Mouse (Mus musculus): ENCODE results near the gene Samsn1. TPM values are rescaled to one million over a fixed set of nuclear protein-coding genes. Genes with fewer than 3 reads are reported as not detected.

Gene Samsn1
- polyA plus RNA-seq (2016; fragmentation: Nextera tagmentation; extraction: Ambion mirVana): 0.75 and 1.7 TPM in 2 replicates

DNA sequence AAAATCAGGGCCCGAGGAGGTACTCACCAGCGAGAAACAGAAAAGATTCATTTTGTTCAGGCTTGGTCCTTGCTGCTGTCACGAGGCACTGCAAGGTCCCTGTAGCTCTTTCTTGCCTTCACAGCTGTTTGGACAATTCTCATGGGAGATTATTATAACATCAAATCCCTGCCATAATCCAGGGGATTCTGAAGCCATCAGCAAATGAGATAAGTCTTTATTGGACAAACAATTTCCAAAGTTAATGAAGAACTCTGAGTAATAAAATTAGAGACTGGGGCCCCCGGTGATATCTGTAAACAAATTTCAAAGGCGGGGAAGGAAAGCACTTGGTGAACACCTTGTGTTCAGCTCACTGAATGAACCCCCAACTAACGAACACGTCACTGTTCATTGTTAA is at the start of gene Samsn1:
Samsn1 (minus strand) TSS at position 101 of the 400 bp plus-strand sequence.
- Histone ChIP-seq H3K4me3 (no peak within 1 kb of the TSS), H3K27ac (no peak within 1 kb of the TSS), H3K27me3 (ENCODE audit: insufficient read depth, poor library complexity, severe bottlenecking) (no peaks in the 10 kb centered on the region), H3K36me3 (no peaks in the 10 kb centered on the region), H3K9me3 (no peaks in the 10 kb centered on the region), H3K4me1 (replicated peaks) (no peaks in the 10 kb centered on the region)
- 84% methylated on average over 7 of the region's 7 CpGs for WGBS
- no peak for DNase-seq (ENCODE audit: low spot score)

DNA sequence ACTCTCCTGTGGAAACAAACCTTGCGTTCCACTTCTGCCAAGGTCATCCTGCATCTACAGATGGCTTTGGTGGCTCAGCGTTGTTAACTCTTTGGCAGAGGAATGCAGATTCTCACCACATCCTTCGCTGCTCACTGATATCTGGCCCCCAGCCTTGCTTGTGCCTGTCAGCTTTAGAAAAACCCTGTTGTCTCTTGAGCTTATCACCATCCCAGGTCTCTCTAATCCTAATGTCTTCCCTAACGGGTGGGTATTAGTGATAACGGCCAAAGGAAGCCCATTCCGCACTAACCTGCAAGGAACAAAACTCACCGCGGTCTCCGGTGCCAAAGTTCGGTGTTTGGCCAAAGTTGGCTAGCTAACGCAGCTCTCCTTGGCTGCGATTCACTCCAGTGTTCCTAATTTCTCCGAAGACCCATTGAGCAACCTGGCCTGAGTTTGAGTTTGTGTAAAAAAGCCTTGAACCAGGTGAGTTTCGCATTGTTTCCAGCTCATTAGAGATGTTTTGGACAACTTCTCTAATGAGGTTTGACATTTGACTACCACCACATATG is 44.1 kb upstream of the Samsn1 start:
- no peaks in the 10 kb centered on the region for H3K27me3 ChIP-seq (ENCODE audit: insufficient read depth, poor library complexity, severe bottlenecking)
- no peak for DNase-seq (ENCODE audit: low spot score)

DNA sequence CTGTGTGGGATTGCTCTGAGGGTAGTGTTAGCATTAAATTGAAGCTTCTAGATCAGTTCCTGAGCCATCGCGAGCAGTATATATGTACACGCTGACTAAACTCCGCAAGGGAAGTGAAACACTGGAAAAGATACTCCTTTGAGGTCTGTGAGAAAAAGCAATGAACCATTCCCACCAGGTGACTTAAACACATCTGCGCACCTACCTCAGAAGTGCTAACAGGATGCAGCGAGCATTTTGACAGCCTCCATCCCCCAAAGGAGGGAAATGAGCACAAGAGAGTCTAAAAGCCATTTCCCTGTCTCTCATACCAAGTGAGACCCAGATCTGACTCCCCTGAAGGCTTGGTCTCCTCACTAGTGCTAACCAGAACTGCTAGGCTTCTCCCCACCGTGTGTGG is 32.9 kb upstream of the Samsn1 start:
- Histone ChIP-seq H3K4me1 (replicated peaks) (no peaks in the 10 kb centered on the region), H3K4me3 (no peak overlapping the region), H3K36me3 (no peaks in the 10 kb centered on the region), H3K9me3 (no peaks in the 10 kb centered on the region), H3K27me3 (ENCODE audit: insufficient read depth, poor library complexity, severe bottlenecking) (no peaks in the 10 kb centered on the region), H3K27ac (no peak overlapping the region)
- 91% methylated on average over 7 of the region's 7 CpGs for WGBS
- DNase-seq (ENCODE audit: low spot score): no peak

More for the DNA sequence above, 44.1 kb upstream of the Samsn1 start:
- H3K4me3 ChIP-seq: no peak overlapping the region
- H3K4me1 ChIP-seq (replicated peaks): no peaks in the 10 kb centered on the region
- no peak overlapping the region for H3K27ac ChIP-seq
- 91% methylated on average over 14 of the region's 14 CpGs for WGBS
- H3K9me3 ChIP-seq: no peaks in the 10 kb centered on the region
- H3K36me3 ChIP-seq: no peaks in the 10 kb centered on the region

DNA sequence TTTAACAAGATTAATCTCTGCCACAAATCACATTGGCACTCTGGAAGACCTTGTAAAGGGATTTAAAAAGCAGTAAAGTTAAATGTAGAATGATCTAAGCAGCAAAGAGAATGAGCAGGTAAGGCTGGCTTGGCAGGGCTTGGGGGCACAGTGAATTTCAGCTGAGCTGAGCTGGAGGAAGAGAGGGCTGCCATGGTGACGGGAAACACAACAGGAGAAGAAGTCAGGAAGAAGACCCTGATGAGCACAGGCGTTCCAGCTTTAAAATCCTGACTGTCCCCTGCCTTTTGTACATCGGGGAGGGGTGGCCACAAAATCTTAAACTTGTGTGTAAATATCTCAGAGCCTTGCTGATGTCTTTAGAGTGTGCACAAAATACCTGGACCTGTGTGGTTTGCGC is 32.0 kb upstream of the Samsn1 start:
- DNase-seq (ENCODE audit: low spot score): no peak
- no peaks in the 10 kb centered on the region for H3K36me3 ChIP-seq
- WGBS: 83% methylated on average over 4 of the region's 4 CpGs
- no peaks in the 10 kb centered on the region for H3K4me1 ChIP-seq (replicated peaks)
- H3K27me3 ChIP-seq (ENCODE audit: insufficient read depth, poor library complexity, severe bottlenecking): no peaks in the 10 kb centered on the region
- no peak overlapping the region for H3K27ac ChIP-seq
- no peaks in the 10 kb centered on the region for H3K9me3 ChIP-seq
- no peak overlapping the region for H3K4me3 ChIP-seq

DNA sequence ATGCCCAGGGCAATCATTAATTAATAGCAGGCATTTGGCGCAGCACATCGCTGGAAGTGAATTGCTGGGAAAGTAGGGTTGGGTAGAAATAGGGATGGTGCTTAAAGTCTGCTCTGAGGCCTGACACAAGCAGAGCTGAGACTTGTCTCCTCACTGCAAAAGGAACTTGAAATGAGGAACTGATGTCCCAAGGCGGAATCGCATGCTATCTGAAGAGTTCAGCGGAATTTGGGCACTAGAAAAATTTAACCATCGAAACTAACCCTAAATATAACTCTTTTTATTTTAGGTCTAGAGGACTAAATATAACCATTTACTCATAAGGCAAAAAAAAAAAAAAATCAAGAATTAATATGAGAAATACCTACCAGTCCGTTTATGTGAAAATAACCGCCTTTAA is 31.5 kb upstream of the Samsn1 start:
- no peaks in the 10 kb centered on the region for H3K4me1 ChIP-seq (replicated peaks)
- H3K27ac ChIP-seq: no peak overlapping the region
- no peaks in the 10 kb centered on the region for H3K9me3 ChIP-seq
- no peaks in the 10 kb centered on the region for H3K27me3 ChIP-seq (ENCODE audit: insufficient read depth, poor library complexity, severe bottlenecking)
- H3K36me3 ChIP-seq: no peaks in the 10 kb centered on the region
- WGBS: 92% methylated on average over 8 of the region's 8 CpGs
- no peak overlapping the region for H3K4me3 ChIP-seq
- no peak for DNase-seq (ENCODE audit: low spot score)

DNA sequence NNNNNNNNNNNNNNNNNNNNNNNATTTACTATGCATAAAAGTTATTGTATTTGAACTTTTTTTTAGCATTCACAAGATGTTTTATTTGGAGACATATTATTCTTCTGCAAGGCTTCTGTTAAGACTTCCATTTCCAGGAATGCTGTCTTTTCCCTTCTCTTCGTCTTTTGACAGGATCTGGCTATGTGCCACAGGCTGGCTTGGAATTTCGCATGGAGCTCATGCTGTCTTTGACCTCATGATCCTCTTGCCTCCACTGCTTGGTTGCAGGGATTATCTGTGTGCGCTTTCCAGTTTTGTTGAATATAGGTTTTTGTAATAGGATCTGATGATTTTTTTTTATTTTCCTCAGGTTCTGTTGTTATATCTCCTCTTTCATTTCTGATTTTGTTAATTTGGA is 25.0 kb upstream of the Samsn1 start:
- Histone ChIP-seq H3K36me3 (no peaks in the 10 kb centered on the region), H3K27ac (no peak overlapping the region), H3K4me3 (no peak overlapping the region), H3K27me3 (ENCODE audit: insufficient read depth, poor library complexity, severe bottlenecking) (no peaks in the 10 kb centered on the region), H3K9me3 (no peaks in the 10 kb centered on the region), H3K4me1 (replicated peaks) (no peaks in the 10 kb centered on the region)
- no peak for DNase-seq (ENCODE audit: low spot score)
- 82% methylated on average over 3 of the region's 3 CpGs for WGBS

DNA sequence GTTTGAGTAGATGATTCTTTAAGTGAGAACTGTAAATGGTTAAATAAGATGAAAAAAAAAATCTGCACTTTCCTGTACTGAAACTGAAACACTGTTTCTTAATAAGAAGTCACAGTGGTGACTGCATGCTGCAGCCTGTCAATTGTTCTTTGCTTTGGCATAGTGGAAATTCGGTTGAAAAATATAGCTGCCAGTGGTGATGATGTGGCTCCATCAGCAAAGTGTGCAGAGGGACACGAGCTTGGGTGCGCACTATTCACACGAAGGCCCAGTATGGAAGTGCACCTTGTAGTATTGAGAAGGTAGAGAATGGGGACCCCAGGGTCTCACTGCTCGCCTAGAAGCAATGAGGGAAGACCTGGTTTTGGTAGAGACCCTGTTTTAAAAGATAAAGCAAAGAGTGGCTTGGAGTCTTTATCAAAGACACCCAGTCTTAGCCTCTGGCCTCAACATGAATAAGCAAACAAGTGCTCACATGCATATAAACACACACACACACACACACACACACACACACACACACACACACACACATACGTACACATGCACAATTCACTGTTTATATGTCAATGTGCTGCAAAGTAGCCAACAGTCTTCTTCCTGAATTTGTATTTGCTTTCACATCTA is 18.4 kb upstream of the Samsn1 start:
- Histone ChIP-seq H3K36me3 (no peaks in the 10 kb centered on the region), H3K27ac (no peak overlapping the region), H3K9me3 (no peaks in the 10 kb centered on the region), H3K4me1 (replicated peaks) (no peaks in the 10 kb centered on the region), H3K4me3 (no peak overlapping the region), H3K27me3 (ENCODE audit: insufficient read depth, poor library complexity, severe bottlenecking) (no peaks in the 10 kb centered on the region)
- WGBS: 86% methylated on average over 6 of the region's 6 CpGs
- DNase-seq (ENCODE audit: low spot score): no peak

DNA sequence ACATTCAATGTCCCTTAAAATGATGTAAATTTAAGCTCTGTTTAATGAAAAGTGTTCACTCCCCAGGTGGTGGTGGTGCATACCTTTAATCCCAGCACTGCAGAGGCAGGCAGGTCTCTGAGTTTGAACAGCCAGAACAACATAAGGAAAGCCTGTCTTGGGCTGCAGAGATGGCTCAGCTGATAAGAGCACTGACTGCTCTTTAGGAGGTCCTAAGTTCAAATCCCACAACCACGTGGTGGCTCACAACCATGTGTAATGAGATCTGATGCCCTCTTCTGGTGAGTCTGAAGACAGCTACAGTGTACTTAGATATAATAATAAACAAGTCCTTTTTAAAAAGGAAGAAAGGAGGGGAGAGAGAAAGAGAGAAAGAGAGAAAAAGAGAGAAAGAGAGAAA is 2.9 kb downstream of the Samsn1 start:
- Histone ChIP-seq H3K36me3 (no peaks in the 10 kb centered on the region), H3K9me3 (no peaks in the 10 kb centered on the region), H3K27ac (no peak overlapping the region), H3K27me3 (ENCODE audit: insufficient read depth, poor library complexity, severe bottlenecking) (no peaks in the 10 kb centered on the region), H3K4me3 (no peak overlapping the region), H3K4me1 (replicated peaks) (no peaks in the 10 kb centered on the region)
- 43% methylated on average over 1 of the region's 1 CpGs for WGBS
- no peak for DNase-seq (ENCODE audit: low spot score)

DNA sequence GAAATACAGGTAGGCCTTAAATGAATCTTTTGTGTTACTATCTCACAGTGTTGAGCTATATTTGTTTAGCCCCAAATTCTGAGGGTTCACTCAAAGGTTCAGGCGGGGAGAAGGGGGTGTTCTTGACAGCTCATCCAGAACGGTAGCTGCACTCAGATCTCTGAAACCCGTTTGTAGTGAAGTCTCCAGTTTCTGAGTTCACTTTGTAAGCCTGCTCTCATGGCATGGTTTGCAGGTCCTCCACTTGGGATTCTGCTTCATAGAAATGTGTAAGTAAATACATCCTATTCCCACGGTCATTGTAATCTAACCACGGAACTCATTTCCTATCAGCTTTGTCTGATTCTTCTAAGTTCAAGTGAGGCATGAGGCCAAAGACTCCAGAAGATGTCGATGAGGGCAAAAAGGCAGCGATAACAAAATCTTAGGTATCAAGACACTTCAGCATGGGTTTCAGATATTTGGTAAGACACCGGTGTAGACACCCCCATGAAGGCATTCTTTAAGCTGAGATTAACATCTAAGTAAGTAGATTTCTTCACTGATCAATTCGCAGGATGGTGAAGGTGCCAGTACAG is 18.2 kb downstream of the Samsn1 start:
- no peak for DNase-seq (ENCODE audit: low spot score)
- Histone ChIP-seq H3K4me3 (no peak overlapping the region), H3K27ac (no peak overlapping the region), H3K36me3 (no peaks in the 10 kb centered on the region), H3K9me3 (no peaks in the 10 kb centered on the region), H3K27me3 (ENCODE audit: insufficient read depth, poor library complexity, severe bottlenecking) (no peaks in the 10 kb centered on the region), H3K4me1 (replicated peaks) (no peaks in the 10 kb centered on the region)
- 91% methylated on average over 9 of the region's 9 CpGs for WGBS

DNA sequence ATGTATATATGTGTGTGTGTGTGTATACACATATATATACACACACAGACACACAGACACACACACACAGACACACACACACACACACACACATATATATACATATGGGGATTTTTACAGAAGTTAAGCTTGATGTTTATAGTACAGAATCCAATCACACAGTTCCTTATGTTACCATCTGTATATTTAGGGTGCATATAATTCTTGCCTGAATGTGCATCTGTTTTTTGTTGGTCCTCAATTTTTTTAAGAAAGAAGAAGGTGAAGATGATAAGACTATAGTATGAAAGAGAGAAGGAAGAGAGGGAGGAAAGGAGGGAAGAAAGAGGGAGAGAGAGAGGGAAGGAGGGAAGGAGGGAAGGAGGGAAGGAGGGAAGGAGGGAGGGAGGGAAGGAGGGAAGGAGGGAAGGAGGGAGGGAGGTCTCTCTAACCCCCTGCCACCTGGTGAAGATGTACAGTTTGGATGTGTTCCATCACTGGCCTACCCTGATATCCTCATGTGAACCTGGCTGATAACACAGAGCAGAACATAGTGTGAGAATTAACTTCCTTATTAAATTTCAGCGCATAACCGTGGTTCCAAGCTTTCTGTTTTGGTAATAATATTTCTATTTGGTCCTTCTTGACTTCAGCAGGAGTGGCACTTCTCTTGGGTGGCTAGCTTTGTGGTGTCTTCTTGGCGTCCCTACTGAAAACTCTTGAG is 19.1 kb downstream of the Samsn1 start:
- WGBS: 96% methylated on average over 3 of the region's 3 CpGs
- H3K4me1 ChIP-seq (replicated peaks): no peaks in the 10 kb centered on the region
- no peaks in the 10 kb centered on the region for H3K9me3 ChIP-seq
- H3K36me3 ChIP-seq: no peaks in the 10 kb centered on the region
- no peaks in the 10 kb centered on the region for H3K27me3 ChIP-seq (ENCODE audit: insufficient read depth, poor library complexity, severe bottlenecking)
- H3K27ac ChIP-seq: no peak overlapping the region
- DNase-seq (ENCODE audit: low spot score): no peak
- no peak overlapping the region for H3K4me3 ChIP-seq

DNA sequence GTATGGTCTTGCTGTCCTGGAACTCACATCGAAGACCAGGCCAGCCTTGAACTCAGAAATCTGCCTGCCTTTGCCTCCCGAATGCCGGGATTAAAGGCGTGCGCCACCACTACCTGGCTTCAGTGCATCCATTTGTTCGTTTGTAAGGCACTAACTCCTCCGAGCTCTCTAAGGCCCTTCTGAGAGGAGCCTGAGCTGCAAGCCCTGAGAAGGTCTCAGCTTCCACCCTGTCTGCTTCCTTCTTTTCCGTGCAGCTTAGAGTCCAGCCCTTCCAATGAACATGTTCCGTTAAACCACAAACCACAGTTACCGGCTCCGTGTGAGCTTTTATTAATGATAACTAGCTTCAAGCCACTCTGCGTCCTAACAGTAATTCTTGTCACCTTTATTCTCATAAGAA is 19.8 kb downstream of the Samsn1 start:
- H3K27ac ChIP-seq: no peak overlapping the region

DNA sequence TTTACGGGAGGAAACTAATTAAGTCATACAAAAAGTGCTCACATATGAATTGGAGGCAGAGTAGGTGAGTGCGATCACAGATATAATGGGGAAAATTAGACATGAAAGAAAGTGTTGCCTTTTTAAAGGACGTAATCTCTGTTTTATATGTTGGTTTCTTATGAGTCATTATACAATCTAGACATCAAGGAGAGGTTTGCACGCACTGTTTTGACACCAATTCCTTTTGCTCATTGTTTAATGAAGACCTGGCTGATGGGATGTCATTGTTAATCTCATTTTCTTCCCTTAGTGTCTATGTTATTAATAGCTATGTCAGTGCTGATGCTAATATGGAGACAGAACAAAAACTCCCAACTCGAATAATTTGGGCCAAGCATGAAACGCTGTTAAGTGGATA is 20.3 kb downstream of the Samsn1 start:
- H3K4me1 ChIP-seq (replicated peaks): no peaks in the 10 kb centered on the region
- H3K36me3 ChIP-seq: no peaks in the 10 kb centered on the region
- H3K4me3 ChIP-seq: no peak overlapping the region
- H3K27me3 ChIP-seq (ENCODE audit: insufficient read depth, poor library complexity, severe bottlenecking): no peaks in the 10 kb centered on the region
- no peak overlapping the region for H3K27ac ChIP-seq
- H3K9me3 ChIP-seq: no peaks in the 10 kb centered on the region
- DNase-seq (ENCODE audit: low spot score): no peak
- WGBS: 89% methylated on average over 6 of the region's 6 CpGs

More for the DNA sequence above, 19.8 kb downstream of the Samsn1 start:
- no peak overlapping the region for H3K4me3 ChIP-seq
- no peaks in the 10 kb centered on the region for H3K27me3 ChIP-seq (ENCODE audit: insufficient read depth, poor library complexity, severe bottlenecking)
- no peaks in the 10 kb centered on the region for H3K4me1 ChIP-seq (replicated peaks)
- H3K9me3 ChIP-seq: no peaks in the 10 kb centered on the region
- 93% methylated on average over 12 of the region's 12 CpGs for WGBS
- DNase-seq (ENCODE audit: low spot score): no peak
- H3K36me3 ChIP-seq: no peaks in the 10 kb centered on the region

DNA sequence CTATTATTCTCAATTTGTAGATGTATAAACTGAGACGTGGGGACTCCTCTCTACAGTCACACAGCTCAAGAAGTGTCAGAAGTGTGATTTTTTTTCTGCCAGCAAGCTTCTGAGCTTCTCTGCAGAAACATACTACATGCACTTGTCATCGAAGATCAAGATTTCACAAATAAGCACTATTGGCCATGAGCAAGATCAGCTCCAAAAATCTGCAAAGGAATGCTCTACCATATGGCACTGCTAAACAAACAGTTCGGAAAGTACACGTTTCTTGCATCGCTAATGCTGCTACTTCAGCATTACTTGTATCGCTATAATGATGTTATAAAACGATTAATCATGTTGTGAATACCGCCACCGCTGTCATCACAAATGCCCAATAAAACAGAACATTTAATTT is 22.0 kb downstream of the Samsn1 start:
- no peaks in the 10 kb centered on the region for H3K27me3 ChIP-seq (ENCODE audit: insufficient read depth, poor library complexity, severe bottlenecking)
- H3K4me1 ChIP-seq (replicated peaks): no peaks in the 10 kb centered on the region
- H3K9me3 ChIP-seq: no peaks in the 10 kb centered on the region
- no peak for DNase-seq (ENCODE audit: low spot score)
- 94% methylated on average over 9 of the region's 9 CpGs for WGBS
- no peak overlapping the region for H3K4me3 ChIP-seq
- no peak overlapping the region for H3K27ac ChIP-seq
- H3K36me3 ChIP-seq: no peaks in the 10 kb centered on the region
